Mouse (Mus musculus) heart, embryonic 15.5 days (tissue): ENCODE results near the gene Creb3l2. TPM values are rescaled to one million over a fixed set of nuclear protein-coding genes. Genes with fewer than 3 reads are reported as not detected.

Source experiments
- ATAC-seq: fragments of 200-750 bp; cut with Nextera tagmentation; replicated peaks from 2 replicates; pipeline ENCODE4 v1.8.0; 2017; ENCODE audit warnings: low read depth, moderate TSS enrichment; ENCODE audit not compliant: insufficient number of reproducible peaks, insufficient read depth, low FRiP score
- H3K27ac ChIP-seq: fragments of 300-500 bp; sonication (generic); 2 replicates; pipeline ENCODE4 v1.5.1; 2015; ENCODE audit warnings: mild to moderate bottlenecking, inconsistent platforms
- H3K27me3 ChIP-seq: fragments of 300-500 bp; sonication (generic); 2 replicates; pipeline ENCODE4 v1.6.1; 2015; ENCODE audit warnings: inconsistent platforms
- H3K36me3 ChIP-seq: fragments of 300-500 bp; sonication (generic); 2 replicates; pipeline ENCODE4 v1.6.1; 2015; ENCODE audit warnings: mild to moderate bottlenecking, inconsistent platforms
- H3K4me1 ChIP-seq: fragments of 300-500 bp; sonication (generic); replicated peaks from 2 replicates; pipeline ENCODE4 v1.6.1; 2015; ENCODE audit warnings: inconsistent platforms
- H3K4me2 ChIP-seq: fragments of 300-500 bp; sonication (generic); 2 replicates; pipeline ENCODE4 v1.6.1; 2015; ENCODE audit warnings: inconsistent platforms, mild to moderate bottlenecking, moderate library complexity
- H3K4me3 ChIP-seq: fragments of 300-500 bp; sonication (generic); 2 replicates; pipeline ENCODE4 v1.5.1; 2015; ENCODE audit warnings: mild to moderate bottlenecking, inconsistent platforms
- H3K9ac ChIP-seq: fragments of 300-500 bp; sonication (generic); 2 replicates; pipeline ENCODE4 v1.6.1; 2015; ENCODE audit warnings: mild to moderate bottlenecking, inconsistent platforms
- H3K9me3 ChIP-seq: fragments of 300-500 bp; sonication (generic); replicated peaks from 2 replicates; pipeline ENCODE4 v1.6.1; 2016; ENCODE audit warnings: inconsistent platforms
- WGBS: fragments of 180-500 bp; shearing (Covaris S2); methylation state at CpG from one replicate; pipeline ENCODE4 v1.1.7; 2015; ENCODE audit warnings: mixed read lengths; 5-methylcytosine and 5-hydroxymethylcytosine counted together
- polyA plus RNA-seq: library from polyadenylated mRNA; unstranded; fragments of >200 nt; fragmentation: Nextera tagmentation; extraction: Ambion mirVana; gene quantifications from 2 replicates; pipeline ENCODE4 v1.2.1, GENCODE M21; 2015

Creb3l2 gene
- polyA plus RNA-seq, 1 experiment from 2014 or later = 26.7 TPM

GRCm38 (mm10) chr6:37441251-37442011 is 515 bp downstream of the Creb3l2 start:
- peak overlapping the region; percentile 95 for H3K27ac ChIP-seq
- peak overlapping the region; percentile 74 for H3K4me2 ChIP-seq
- peaks cover 33% of the 10 kb centered on the region for H3K4me1 ChIP-seq
- H3K9me3 ChIP-seq = no peaks in the 10 kb centered on the region; the same call in 1 of the 2 replicates
- no peaks in the 10 kb centered on the region for H3K36me3 ChIP-seq
- under 1% methylated on average over 40 of the region's 40 CpGs for WGBS
- no peaks in the 10 kb centered on the region for H3K27me3 ChIP-seq
- H3K4me3 ChIP-seq = peak overlapping the region; percentile 93
- peak; percentile 53 for ATAC-seq
- H3K9ac ChIP-seq = peak overlapping the region; percentile 92

GRCm38 (mm10) chr6:37440491-37441250 is 1.3 kb downstream of the Creb3l2 start:
- Histone ChIP-seq H3K36me3 (no peaks in the 10 kb centered on the region), H3K27me3 (no peaks in the 10 kb centered on the region), H3K4me2 (peak overlapping the region; percentile 74), H3K4me1 (peaks cover 40% of the 10 kb centered on the region), H3K9me3 (no peaks in the 10 kb centered on the region; the same call in 1 of the 2 replicates), H3K27ac (peak overlapping the region; percentile 95), H3K9ac (peak overlapping the region; percentile 92), H3K4me3 (peak overlapping the region; percentile 93)
- ATAC-seq = no peak
- WGBS = 4% methylated on average over 12 of the region's 12 CpGs

GRCm38 (mm10) chr6:37439676-37440490 is 2.1 kb downstream of the Creb3l2 start:
- ATAC-seq = no peak
- peaks cover 48% of the 10 kb centered on the region for H3K4me1 ChIP-seq

GRCm38 (mm10) chr6:37438510-37438909 is 3.4 kb downstream of the Creb3l2 start:
- 0 out of 2 replicates have a peak overlapping the region, but pooled peaks have one; percentile 29 for H3K9ac ChIP-seq
- H3K27me3 ChIP-seq = no peaks in the 10 kb centered on the region
- no peaks in the 10 kb centered on the region for H3K9me3 ChIP-seq
- no peak overlapping the region for H3K27ac ChIP-seq
- no peak for ATAC-seq
- peaks cover 59% of the 10 kb centered on the region for H3K4me1 ChIP-seq
- H3K4me2 ChIP-seq = peak overlapping the region; percentile 74
- 76% methylated on average over 3 of the region's 3 CpGs for WGBS
- H3K4me3 ChIP-seq = peak overlapping the region; percentile 93
- H3K36me3 ChIP-seq = peaks cover 8% of the 10 kb centered on the region; the same call in 1 of the 2 replicates

More at GRCm38 (mm10) chr6:37439676-37440490, 2.1 kb downstream of the Creb3l2 start:
- H3K27me3 ChIP-seq = no peaks in the 10 kb centered on the region
- peaks cover 7% of the 10 kb centered on the region; the same call in 1 of the 2 replicates for H3K36me3 ChIP-seq
- no peaks in the 10 kb centered on the region for H3K9me3 ChIP-seq
- H3K9ac ChIP-seq = peak overlapping the region; percentile 92
- peak overlapping the region; percentile 93 for H3K4me3 ChIP-seq
- 20% methylated on average over 13 of the region's 13 CpGs for WGBS
- H3K27ac ChIP-seq = peak overlapping the region; percentile 95
- H3K4me2 ChIP-seq = peak overlapping the region; percentile 74

- Histone ChIP-seq H3K9me3 (no peaks in the 10 kb centered on the region), H3K36me3 (peaks cover 8% of the 10 kb centered on the region; the same call in 1 of the 2 replicates), H3K4me3 (no peak overlapping the region), H3K9ac (no peak overlapping the region), H3K4me2 (peak overlapping the region; percentile 74; the same call in 1 of the 2 replicates), H3K27ac (no peak overlapping the region), H3K27me3 (no peaks in the 10 kb centered on the region), H3K4me1 (peaks cover 68% of the 10 kb centered on the region)
- WGBS = 86% methylated on average over 13 of the region's 13 CpGs
- ATAC-seq = no peak
These were observed 4.9 kb downstream of the Creb3l2 start for GRCm38 (mm10) chr6:37437086-37437485.

GRCm38 (mm10) chr6:37435391-37435790 is 6.6 kb downstream of the Creb3l2 start:
- Histone ChIP-seq H3K4me3 (no peak overlapping the region), H3K27ac (peak overlapping the region; percentile 40), H3K4me2 (0 out of 2 replicates have a peak overlapping the region, but pooled peaks have one; percentile 9), H3K36me3 (peaks cover 8% of the 10 kb centered on the region; the same call in 1 of the 2 replicates), H3K4me1 (peaks cover 84% of the 10 kb centered on the region), H3K27me3 (no peaks in the 10 kb centered on the region), H3K9me3 (no peaks in the 10 kb centered on the region), H3K9ac (no peak overlapping the region)
- no peak for ATAC-seq
- WGBS = 32% methylated on average over 6 of the region's 6 CpGs

- Histone ChIP-seq H3K27me3 (no peaks in the 10 kb centered on the region), H3K4me2 (peak overlapping the region; percentile 56), H3K27ac (peak overlapping the region; percentile 93), H3K36me3 (peaks cover 2% of the 10 kb centered on the region; the same call in 1 of the 2 replicates), H3K9ac (no peak overlapping the region), H3K4me1 (peaks cover 94% of the 10 kb centered on the region), H3K9me3 (no peaks in the 10 kb centered on the region), H3K4me3 (no peak overlapping the region)
- WGBS = 67% methylated on average over 3 of the region's 3 CpGs
- no peak for ATAC-seq
These were observed 12.0 kb downstream of the Creb3l2 start for GRCm38 (mm10) chr6:37429849-37430470.

- WGBS = 77% methylated on average over 8 of the region's 8 CpGs
- H3K4me2 ChIP-seq = no peak overlapping the region
- no peaks in the 10 kb centered on the region for H3K9me3 ChIP-seq
- H3K4me1 ChIP-seq = peaks cover 94% of the 10 kb centered on the region
- H3K9ac ChIP-seq = no peak overlapping the region
- H3K27ac ChIP-seq = no peak overlapping the region
- ATAC-seq = no peak
- no peaks in the 10 kb centered on the region for H3K27me3 ChIP-seq
- H3K4me3 ChIP-seq = no peak overlapping the region
- no peaks in the 10 kb centered on the region for H3K36me3 ChIP-seq
These were observed 13.0 kb downstream of the Creb3l2 start for GRCm38 (mm10) chr6:37428947-37429346.

GRCm38 (mm10) chr6:37428044-37428443 is 13.9 kb downstream of the Creb3l2 start:
- Histone ChIP-seq H3K27ac (peak overlapping the region; percentile 5; the same call in 1 of the 2 replicates), H3K4me3 (no peak overlapping the region), H3K27me3 (no peaks in the 10 kb centered on the region), H3K9ac (no peak overlapping the region), H3K4me2 (no peak overlapping the region), H3K4me1 (peaks cover 96% of the 10 kb centered on the region), H3K9me3 (no peaks in the 10 kb centered on the region), H3K36me3 (no peaks in the 10 kb centered on the region)
- 54% methylated on average over 11 of the region's 11 CpGs for WGBS
- no peak for ATAC-seq

GRCm38 (mm10) chr6:37426615-37427014 is 15.3 kb downstream of the Creb3l2 start:
- no peaks in the 10 kb centered on the region for H3K27me3 ChIP-seq
- H3K36me3 ChIP-seq = no peaks in the 10 kb centered on the region
- ATAC-seq = no peak
- no peaks in the 10 kb centered on the region for H3K9me3 ChIP-seq
- H3K4me2 ChIP-seq = no peak overlapping the region
- H3K4me1 ChIP-seq = peaks cover 96% of the 10 kb centered on the region
- no peak overlapping the region for H3K4me3 ChIP-seq
- H3K9ac ChIP-seq = no peak overlapping the region
- no peak overlapping the region for H3K27ac ChIP-seq
- 79% methylated on average over 2 of the region's 2 CpGs for WGBS
